Mouse (Mus musculus): ENCODE measurements around the gene Plcz1.

Plcz1 gene

GRCm38 (mm10) chr6:139947106-139947879 lies 94.0 kb downstream of the Plcz1 start:
- DNase-seq (ENCODE audit: low spot score in 2 of 2) = no peak
